Mouse (Mus musculus): ENCODE data around the gene Pced1b. TPM values are rescaled to one million over a fixed set of nuclear protein-coding genes. Genes with fewer than 3 reads are reported as not detected.

Gene Pced1b
- polyA plus RNA-seq, 1 experiment from 2014 or later, result 6.0 TPM

GRCm38 (mm10) chr15:97280131-97280530 lies 33.2 kb downstream of the Pced1b start:
- no peaks in the 10 kb centered on the region for H3K36me3 ChIP-seq (ENCODE audit: control insufficient read depth, insufficient read depth, low read length)
- no peak overlapping the region for H3K27ac ChIP-seq (ENCODE audit: low read length)
- H3K9me3 ChIP-seq (ENCODE audit: control insufficient read depth, low read length), result no peaks in the 10 kb centered on the region
- no peak overlapping the region for H3K4me2 ChIP-seq (ENCODE audit: low read depth, low read length)
- H3K27me3 ChIP-seq (ENCODE audit: control insufficient read depth, insufficient read depth, low read depth, low read length), result no peaks in the 10 kb centered on the region
- no peak overlapping the region for H3K4me3 ChIP-seq (ENCODE audit: low read length)
- no peak overlapping the region for H3K9ac ChIP-seq (ENCODE audit: low read length)
- peaks cover 13% of the 10 kb centered on the region; the same call in 1 of the 2 replicates for H3K4me1 ChIP-seq (replicated peaks; ENCODE audit: control insufficient read depth, insufficient read depth, low read length)
- 69% methylated on average over 8 of the region's 8 CpGs for WGBS
- no peak for ATAC-seq (ENCODE audit: low read depth)

GRCm38 (mm10) chr15:97280776-97281175 lies 33.9 kb downstream of the Pced1b start:
- Histone ChIP-seq H3K4me3 (ENCODE audit: low read length) (no peak overlapping the region), H3K9me3 (ENCODE audit: control insufficient read depth, low read length) (no peaks in the 10 kb centered on the region), H3K36me3 (ENCODE audit: control insufficient read depth, insufficient read depth, low read length) (no peaks in the 10 kb centered on the region), H3K4me2 (ENCODE audit: low read depth, low read length) (no peak overlapping the region), H3K9ac (ENCODE audit: low read length) (no peak overlapping the region), H3K27ac (ENCODE audit: low read length) (no peak overlapping the region), H3K4me1 (replicated peaks; ENCODE audit: control insufficient read depth, insufficient read depth, low read length) (peaks cover 13% of the 10 kb centered on the region; the same call in 1 of the 2 replicates), H3K27me3 (ENCODE audit: control insufficient read depth, insufficient read depth, low read depth, low read length) (no peaks in the 10 kb centered on the region)
- ATAC-seq (ENCODE audit: low read depth), result no peak
- WGBS, result 44% methylated on average over 9 of the region's 9 CpGs

GRCm38 (mm10) chr15:97281712-97282571 lies 35.0 kb downstream of the Pced1b start:
- peaks cover 13% of the 10 kb centered on the region; the same call in 1 of the 2 replicates for H3K4me1 ChIP-seq (replicated peaks; ENCODE audit: control insufficient read depth, insufficient read depth, low read length)
- 49% methylated on average over 10 of the region's 10 CpGs for WGBS

GRCm38 (mm10) chr15:97282572-97282881 lies 35.6 kb downstream of the Pced1b start:
- Histone ChIP-seq H3K9me3 (ENCODE audit: control insufficient read depth, low read length) (no peaks in the 10 kb centered on the region), H3K27ac (ENCODE audit: low read length) (no peak overlapping the region), H3K27me3 (ENCODE audit: control insufficient read depth, insufficient read depth, low read depth, low read length) (no peaks in the 10 kb centered on the region), H3K9ac (ENCODE audit: low read length) (no peak overlapping the region), H3K4me2 (ENCODE audit: low read depth, low read length) (no peak overlapping the region), H3K4me1 (replicated peaks; ENCODE audit: control insufficient read depth, insufficient read depth, low read length) (peaks cover 13% of the 10 kb centered on the region; the same call in 1 of the 2 replicates), H3K4me3 (ENCODE audit: low read length) (no peak overlapping the region), H3K36me3 (ENCODE audit: control insufficient read depth, insufficient read depth, low read length) (no peaks in the 10 kb centered on the region)
- WGBS, result 50% methylated on average over 6 of the region's 6 CpGs
- ATAC-seq (ENCODE audit: low read depth), result peak; percentile 48

More at GRCm38 (mm10) chr15:97281712-97282571, 35.0 kb downstream of the Pced1b start:
- H3K27me3 ChIP-seq (ENCODE audit: control insufficient read depth, insufficient read depth, low read depth, low read length), result no peaks in the 10 kb centered on the region
- no peaks in the 10 kb centered on the region for H3K36me3 ChIP-seq (ENCODE audit: control insufficient read depth, insufficient read depth, low read length)
- H3K27ac ChIP-seq (ENCODE audit: low read length), result no peak overlapping the region
- no peak overlapping the region for H3K9ac ChIP-seq (ENCODE audit: low read length)
- no peak overlapping the region for H3K4me3 ChIP-seq (ENCODE audit: low read length)
- no peaks in the 10 kb centered on the region for H3K9me3 ChIP-seq (ENCODE audit: control insufficient read depth, low read length)
- H3K4me2 ChIP-seq (ENCODE audit: low read depth, low read length), result no peak overlapping the region
- ATAC-seq (ENCODE audit: low read depth), result peak; percentile 74

GRCm38 (mm10) chr15:97284201-97284600 lies 37.3 kb downstream of the Pced1b start:
- WGBS, result 58% methylated on average over 5 of the region's 5 CpGs
- Histone ChIP-seq H3K36me3 (ENCODE audit: control insufficient read depth, insufficient read depth, low read length) (no peaks in the 10 kb centered on the region), H3K4me3 (ENCODE audit: low read length) (no peak overlapping the region), H3K4me2 (ENCODE audit: low read depth, low read length) (no peak overlapping the region), H3K9ac (ENCODE audit: low read length) (no peak overlapping the region), H3K4me1 (replicated peaks; ENCODE audit: control insufficient read depth, insufficient read depth, low read length) (peaks cover 13% of the 10 kb centered on the region; the same call in 1 of the 2 replicates), H3K27me3 (ENCODE audit: control insufficient read depth, insufficient read depth, low read depth, low read length) (no peaks in the 10 kb centered on the region), H3K27ac (ENCODE audit: low read length) (no peak overlapping the region), H3K9me3 (ENCODE audit: control insufficient read depth, low read length) (no peaks in the 10 kb centered on the region)
- ATAC-seq (ENCODE audit: low read depth), result no peak

GRCm38 (mm10) chr15:97285665-97286212 lies 38.8 kb downstream of the Pced1b start:
- Histone ChIP-seq H3K27me3 (ENCODE audit: control insufficient read depth, insufficient read depth, low read depth, low read length) (no peaks in the 10 kb centered on the region), H3K9ac (ENCODE audit: low read length) (no peak overlapping the region), H3K9me3 (ENCODE audit: control insufficient read depth, low read length) (no peaks in the 10 kb centered on the region), H3K4me2 (ENCODE audit: low read depth, low read length) (no peak overlapping the region), H3K27ac (ENCODE audit: low read length) (no peak overlapping the region), H3K4me3 (ENCODE audit: low read length) (no peak overlapping the region), H3K4me1 (replicated peaks; ENCODE audit: control insufficient read depth, insufficient read depth, low read length) (peaks cover 8% of the 10 kb centered on the region; the same call in 1 of the 2 replicates), H3K36me3 (ENCODE audit: control insufficient read depth, insufficient read depth, low read length) (no peaks in the 10 kb centered on the region)
- WGBS, result 86% methylated on average over 10 of the region's 10 CpGs
- no peak for ATAC-seq (ENCODE audit: low read depth)

GRCm38 (mm10) chr15:97286731-97287130 lies 39.8 kb downstream of the Pced1b start:
- 80% methylated on average over 10 of the region's 10 CpGs for WGBS
- no peak overlapping the region for H3K9ac ChIP-seq (ENCODE audit: low read length)

GRCm38 (mm10) chr15:97287436-97288143 lies 40.7 kb downstream of the Pced1b start:
- no peak overlapping the region for H3K4me2 ChIP-seq (ENCODE audit: low read depth, low read length)
- H3K9ac ChIP-seq (ENCODE audit: low read length), result no peak overlapping the region
- no peaks in the 10 kb centered on the region for H3K36me3 ChIP-seq (ENCODE audit: control insufficient read depth, insufficient read depth, low read length)
- H3K9me3 ChIP-seq (ENCODE audit: control insufficient read depth, low read length), result no peaks in the 10 kb centered on the region
- no peak overlapping the region for H3K27ac ChIP-seq (ENCODE audit: low read length)
- H3K4me1 ChIP-seq (replicated peaks; ENCODE audit: control insufficient read depth, insufficient read depth, low read length), result peaks cover 3% of the 10 kb centered on the region; the same call in 1 of the 2 replicates
- H3K27me3 ChIP-seq (ENCODE audit: control insufficient read depth, insufficient read depth, low read depth, low read length), result no peaks in the 10 kb centered on the region
- no peak overlapping the region for H3K4me3 ChIP-seq (ENCODE audit: low read length)
- WGBS, result 83% methylated on average over 5 of the region's 5 CpGs
- no peak for ATAC-seq (ENCODE audit: low read depth)

More at GRCm38 (mm10) chr15:97286731-97287130, 39.8 kb downstream of the Pced1b start:
- no peak for ATAC-seq (ENCODE audit: low read depth)
- Histone ChIP-seq H3K4me3 (ENCODE audit: low read length) (no peak overlapping the region), H3K4me2 (ENCODE audit: low read depth, low read length) (no peak overlapping the region), H3K4me1 (replicated peaks; ENCODE audit: control insufficient read depth, insufficient read depth, low read length) (peaks cover 3% of the 10 kb centered on the region; the same call in 1 of the 2 replicates), H3K27ac (ENCODE audit: low read length) (no peak overlapping the region), H3K9me3 (ENCODE audit: control insufficient read depth, low read length) (no peaks in the 10 kb centered on the region), H3K27me3 (ENCODE audit: control insufficient read depth, insufficient read depth, low read depth, low read length) (no peaks in the 10 kb centered on the region), H3K36me3 (ENCODE audit: control insufficient read depth, insufficient read depth, low read length) (no peaks in the 10 kb centered on the region)

- WGBS, result 60% methylated on average over 13 of the region's 13 CpGs
- Histone ChIP-seq H3K27me3 (ENCODE audit: control insufficient read depth, insufficient read depth, low read depth, low read length) (no peaks in the 10 kb centered on the region), H3K4me3 (ENCODE audit: low read length) (no peak overlapping the region), H3K4me1 (replicated peaks; ENCODE audit: control insufficient read depth, insufficient read depth, low read length) (no peaks in the 10 kb centered on the region), H3K9ac (ENCODE audit: low read length) (no peak overlapping the region), H3K9me3 (ENCODE audit: control insufficient read depth, low read length) (no peaks in the 10 kb centered on the region), H3K27ac (ENCODE audit: low read length) (no peak overlapping the region), H3K4me2 (ENCODE audit: low read depth, low read length) (no peak overlapping the region), H3K36me3 (ENCODE audit: control insufficient read depth, insufficient read depth, low read length) (no peaks in the 10 kb centered on the region)
- no peak for ATAC-seq (ENCODE audit: low read depth)
Measured at GRCm38 (mm10) chr15:97288690-97289089, 41.8 kb downstream of the Pced1b start.

All from lung, embryonic 16.5 days (tissue).